Mouse (Mus musculus) layer of hippocampus, adult 2 months (tissue): ENCODE data around the gene Vps41. TPM values are rescaled to one million over a fixed set of nuclear protein-coding genes. Genes with fewer than 3 reads are reported as not detected.

ENCODE experiments used
- DNase-seq, 2 experiments: peaks; one replicate each; pipeline ENCODE4 v3.0.0; 2022; ENCODE audit warnings: low spot score in 2 of 2
- H3K27ac ChIP-seq: fragments of 200-600 bp; 2 replicates; pipeline ENCODE4 v1.8.1; 2022
- H3K4me3 ChIP-seq: fragments of 200-600 bp; 2 replicates; pipeline ENCODE4 v1.8.1; 2022; ENCODE audit warnings: mild to moderate bottlenecking
- CTCF ChIP-seq: fragments of 200-600 bp; conservative IDR thresholded peaks from 2 replicates; pipeline ENCODE4 v1.8.1; 2022; ENCODE audit warnings: antibody characterized with exemption, mild to moderate bottlenecking, moderate library complexity
- total RNA-seq, 2 experiments: library from RNA; stranded (reverse); gene quantifications; 2 replicates each; pipeline ENCODE4 v1.2.3; 2021

The Vps41 gene
- total RNA-seq, 2 experiments from 2014 or later: 158 TPM

DNA sequence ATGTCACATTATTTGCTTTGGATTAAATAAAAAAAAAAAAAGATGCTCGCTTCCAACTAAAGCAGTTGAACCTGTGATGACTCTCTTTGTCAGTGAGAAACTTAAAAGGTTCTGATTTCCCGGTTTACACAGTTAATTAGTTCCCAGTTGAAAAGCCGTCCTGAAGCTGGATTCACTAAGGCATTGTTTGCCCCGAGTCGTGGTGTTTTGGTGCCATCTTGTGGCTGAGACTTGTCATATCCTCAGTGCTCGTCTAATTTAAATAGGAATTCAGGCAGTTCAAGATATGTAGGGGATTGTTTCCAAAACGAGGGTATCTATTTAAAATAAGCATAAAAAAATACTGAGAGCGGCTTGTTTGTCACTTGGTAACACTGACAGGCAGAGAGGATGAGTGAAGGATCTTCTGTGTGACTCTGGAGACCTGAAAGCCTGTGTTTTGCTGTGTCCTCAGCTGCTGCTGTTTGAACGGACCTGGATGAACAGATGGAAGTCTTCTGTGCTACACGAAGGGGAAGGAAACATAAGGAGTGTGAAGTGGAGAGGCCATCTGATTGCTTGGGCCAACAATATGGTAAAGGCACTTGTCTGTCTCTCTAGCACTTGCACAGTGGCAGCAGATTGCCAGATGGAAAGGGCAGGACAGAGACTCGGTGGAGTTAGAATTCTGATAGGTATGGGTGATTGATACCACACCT, 93.0 kb downstream of the Vps41 start:
- peak; percentile 64 to 79 for DNase-seq
- Histone ChIP-seq H3K27ac (peak overlapping the region; percentile 34; the same call in 1 of the 2 replicates), H3K4me3 (no peak overlapping the region)
- TF ChIP-seq CTCF: peak; percentile 86

DNA sequence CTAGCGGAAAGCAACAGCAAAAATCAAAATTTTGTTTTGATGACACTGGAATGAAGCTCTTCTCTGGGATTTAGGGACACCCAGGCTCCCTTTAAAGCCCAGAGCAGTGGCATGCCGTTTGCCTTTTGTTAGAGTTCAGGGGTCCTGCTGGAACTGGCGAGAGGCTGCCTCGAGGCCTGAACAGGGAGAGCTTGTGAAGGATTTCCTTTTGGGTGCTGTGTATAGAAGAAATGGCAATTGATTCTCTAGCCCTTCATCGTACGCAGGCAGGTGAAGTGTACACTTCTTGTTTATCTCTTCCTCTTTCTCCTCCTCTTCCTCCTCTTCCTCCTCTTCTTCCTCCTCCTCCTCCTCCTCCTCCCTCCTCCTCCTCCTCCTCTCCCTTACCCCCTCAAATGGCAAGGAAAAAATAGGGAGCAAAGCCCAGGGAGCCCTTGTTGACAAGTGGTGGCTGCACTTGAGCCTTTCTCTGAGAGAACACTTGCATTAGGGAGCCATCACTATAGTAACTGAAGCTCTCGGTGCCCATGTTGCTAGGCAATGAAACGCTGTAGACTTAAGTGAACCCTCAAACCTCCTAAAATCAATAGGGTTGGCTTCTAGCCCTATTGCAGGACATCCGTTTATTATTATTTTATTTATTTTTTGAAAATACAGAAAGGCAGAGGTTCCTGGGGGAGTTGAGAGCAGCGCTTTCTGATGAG, 107.5 kb downstream of the Vps41 start:
- peak overlapping the region; percentile 62 for H3K27ac ChIP-seq

DNA sequence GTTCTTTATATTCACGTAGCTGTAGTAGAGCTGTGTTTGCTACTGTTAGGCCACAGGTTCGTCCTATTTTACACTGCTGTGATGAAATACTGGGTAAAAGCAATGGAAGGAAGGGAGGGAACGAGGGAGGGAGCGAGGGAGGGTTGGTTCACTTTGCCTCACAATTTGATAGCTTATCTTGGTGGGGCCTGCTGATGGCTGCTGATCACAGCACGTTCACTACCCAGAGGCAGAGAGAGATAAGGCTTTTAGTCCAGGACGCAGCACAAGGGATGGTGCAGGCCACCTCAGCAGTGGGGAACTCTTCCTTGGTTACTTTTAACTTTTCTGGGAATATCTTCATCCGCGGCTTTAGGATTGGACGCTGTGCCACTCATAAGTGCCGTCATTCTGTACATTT, 109.9 kb downstream of the Vps41 start:
- H3K4me3 ChIP-seq: no peak overlapping the region
- DNase-seq: no peak
- H3K27ac ChIP-seq: no peak overlapping the region
- TF ChIP-seq CTCF: no peak

More for the DNA sequence above, 107.5 kb downstream of the Vps41 start:
- no peak for TF ChIP-seq CTCF
- H3K4me3 ChIP-seq: no peak overlapping the region
- DNase-seq: no peak

DNA sequence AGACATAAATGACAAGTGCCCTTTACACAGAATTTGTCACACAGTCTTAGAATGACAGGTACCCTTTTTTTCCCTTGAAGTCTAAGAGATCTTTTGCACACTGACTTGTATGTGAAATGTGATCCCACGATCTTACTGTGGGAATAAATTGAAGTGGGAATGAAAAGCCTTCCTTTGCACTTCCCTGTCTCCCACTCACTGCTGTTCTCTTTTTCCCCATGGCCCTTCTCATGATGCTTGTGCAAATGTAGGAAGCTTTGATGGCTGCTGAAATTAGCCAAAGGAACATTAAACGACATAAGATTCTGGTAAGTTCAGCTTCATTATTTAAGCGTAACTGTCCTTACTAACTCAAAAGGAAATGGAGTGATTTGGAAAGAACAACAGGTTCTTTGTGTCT, 113.4 kb downstream of the Vps41 start:
- Histone ChIP-seq H3K27ac (no peak overlapping the region), H3K4me3 (no peak overlapping the region)
- no peak for DNase-seq
- TF ChIP-seq CTCF: no peak

DNA sequence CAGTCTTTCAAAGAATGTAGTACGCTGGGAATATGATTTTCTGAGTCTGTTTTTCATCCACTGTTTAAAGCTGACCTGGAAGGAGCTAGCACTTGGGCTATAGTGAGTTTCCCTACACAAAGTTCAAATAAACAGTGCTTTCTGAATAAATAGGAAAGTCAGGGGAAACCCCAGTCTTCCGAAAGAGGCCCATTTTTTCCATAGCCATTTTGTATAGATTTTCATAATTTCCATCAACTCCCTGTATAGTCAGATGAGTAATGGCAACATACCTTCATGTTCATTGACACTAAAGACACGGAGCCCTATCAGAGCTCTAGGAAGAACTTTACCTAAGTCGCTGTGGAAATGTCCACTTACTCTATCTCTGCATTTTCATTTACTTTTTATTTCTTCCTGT, 122.1 kb downstream of the Vps41 start:
- TF ChIP-seq CTCF: no peak
- no peak for DNase-seq
- Histone ChIP-seq H3K4me3 (no peak overlapping the region), H3K27ac (no peak overlapping the region)

DNA sequence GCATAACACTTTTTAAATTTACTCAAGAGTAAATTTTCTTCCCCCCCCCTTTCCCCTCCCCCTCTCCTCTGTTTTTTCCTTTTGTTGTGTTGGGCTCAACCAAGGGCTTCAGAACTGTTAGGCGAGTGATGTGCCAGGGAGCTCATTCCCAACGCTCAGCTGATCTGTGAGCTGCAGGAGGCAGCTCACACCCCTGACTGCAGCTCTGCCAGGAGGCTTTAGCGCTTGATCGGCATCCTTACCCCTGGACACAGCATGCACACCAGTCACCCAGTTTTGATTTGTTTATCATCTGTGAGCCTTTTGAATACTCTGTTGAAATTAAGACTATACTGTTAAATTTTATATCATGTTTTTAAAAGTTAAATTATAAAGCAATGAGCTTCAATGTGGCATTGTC, 123.3 kb downstream of the Vps41 start:
- DNase-seq: no peak
- H3K4me3 ChIP-seq: no peak overlapping the region
- TF ChIP-seq CTCF: no peak
- no peak overlapping the region for H3K27ac ChIP-seq

DNA sequence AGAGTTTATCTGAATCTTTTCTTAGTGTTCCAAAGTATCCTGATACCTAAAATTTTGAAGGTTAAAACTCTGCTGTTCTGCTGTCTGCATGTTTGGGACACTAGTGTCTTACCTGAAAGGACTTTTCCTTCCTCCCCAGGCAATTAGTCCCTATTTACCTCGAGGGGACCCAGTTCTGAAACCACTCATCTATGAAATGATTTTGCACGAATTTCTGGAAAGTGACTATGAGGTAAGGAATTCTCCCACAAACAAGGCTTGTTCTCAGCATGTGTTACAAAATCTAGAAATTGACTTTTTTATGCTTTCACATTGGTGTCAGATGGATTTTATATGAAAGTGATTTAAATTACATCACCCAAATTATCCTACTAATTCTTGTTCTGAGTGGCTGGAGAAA, 123.9 kb downstream of the Vps41 start:
- DNase-seq: no peak
- TF ChIP-seq CTCF: no peak
- Histone ChIP-seq H3K27ac (no peak overlapping the region), H3K4me3 (no peak overlapping the region)

DNA sequence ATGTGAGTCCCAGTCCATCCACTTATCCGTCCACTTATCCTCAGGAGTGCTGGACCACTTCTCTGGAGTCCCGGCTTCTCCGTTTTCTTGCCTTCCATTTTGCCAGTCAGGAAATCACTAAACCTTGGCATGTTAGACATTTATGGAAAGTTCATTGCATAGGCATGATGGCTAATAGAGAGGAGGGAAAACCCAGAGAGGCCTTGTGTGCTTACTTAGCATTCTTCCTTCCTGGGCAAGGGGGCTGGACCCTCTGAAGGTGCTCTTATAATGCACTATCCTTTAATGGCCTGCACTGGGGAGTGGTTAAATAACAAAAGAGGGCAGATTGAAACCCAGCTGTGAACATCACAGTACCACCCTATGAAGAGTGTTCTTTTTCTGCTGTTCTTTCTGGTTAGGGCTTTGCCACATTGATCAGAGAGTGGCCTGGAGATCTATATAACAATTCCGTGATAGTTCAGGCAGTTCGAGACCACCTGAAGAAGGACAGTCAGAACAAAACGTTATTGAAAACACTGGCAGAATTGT, 124.7 kb downstream of the Vps41 start:
- no peak for TF ChIP-seq CTCF
- DNase-seq: no peak
- no peak overlapping the region for H3K4me3 ChIP-seq
- H3K27ac ChIP-seq: no peak overlapping the region

DNA sequence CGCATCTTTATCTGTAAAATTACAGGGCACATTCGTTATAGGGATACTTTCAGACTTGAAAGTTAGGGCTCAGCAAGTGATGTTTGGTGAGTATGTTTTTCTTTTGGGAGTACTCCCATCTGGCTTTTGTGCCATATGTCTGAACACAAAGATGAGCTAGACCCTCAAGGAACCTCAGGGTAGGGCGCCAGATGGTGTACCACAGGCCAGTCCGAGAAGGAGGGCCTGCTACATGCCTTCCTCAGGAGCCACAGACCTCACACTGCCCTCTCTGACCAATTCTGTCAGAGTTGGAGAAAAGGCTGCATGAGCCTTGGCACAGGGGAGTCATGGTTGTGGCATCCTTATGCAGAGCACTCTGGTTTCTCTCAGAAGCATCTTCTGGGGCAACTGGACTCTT, 125.5 kb downstream of the Vps41 start:
- TF ChIP-seq CTCF: no peak
- H3K27ac ChIP-seq: no peak overlapping the region
- DNase-seq: no peak
- no peak overlapping the region for H3K4me3 ChIP-seq

DNA sequence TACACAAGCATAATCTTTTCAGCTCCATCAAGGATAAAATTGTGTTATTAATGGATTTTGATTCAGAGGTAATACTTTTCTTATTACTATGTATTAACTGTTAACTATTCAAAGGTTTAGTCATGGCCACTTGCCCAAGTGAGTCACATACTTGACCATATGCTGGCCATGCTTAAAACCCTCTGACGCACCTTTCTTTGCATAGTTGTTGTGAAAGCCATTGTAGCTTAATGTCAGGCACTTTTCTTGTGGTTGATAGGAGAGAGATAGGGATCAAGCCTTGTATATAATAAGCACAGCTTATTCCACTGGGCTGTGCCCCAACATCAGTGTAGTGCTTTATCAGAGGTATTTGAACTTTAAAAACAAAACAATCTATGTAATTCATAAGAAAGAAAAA, 126.5 kb downstream of the Vps41 start:
- H3K27ac ChIP-seq: no peak overlapping the region
- H3K4me3 ChIP-seq: no peak overlapping the region
- no peak for DNase-seq

DNA sequence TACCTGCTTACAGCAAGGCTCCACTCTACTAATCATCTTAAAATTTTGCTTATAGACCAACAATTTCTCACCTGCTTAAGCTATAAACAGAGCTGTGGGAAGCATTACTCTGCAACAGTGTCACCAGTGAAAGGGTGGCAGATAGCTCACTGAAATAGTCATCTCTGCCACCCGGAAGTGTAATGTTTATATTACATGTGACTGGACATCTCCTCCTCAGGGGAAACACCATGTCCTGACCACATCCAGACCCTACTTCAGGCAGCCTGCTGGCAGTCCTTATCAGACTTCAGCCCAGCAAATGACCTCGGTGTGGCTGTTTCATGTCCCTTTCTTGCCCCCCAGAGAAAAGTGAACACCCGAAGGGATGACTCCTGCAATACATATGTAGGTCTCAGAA, 130.3 kb downstream of the Vps41 start:
- no peak for DNase-seq
- Histone ChIP-seq H3K4me3 (no peak overlapping the region), H3K27ac (no peak overlapping the region)
- no peak for TF ChIP-seq CTCF

More for the DNA sequence above, 126.5 kb downstream of the Vps41 start:
- no peak for TF ChIP-seq CTCF

DNA sequence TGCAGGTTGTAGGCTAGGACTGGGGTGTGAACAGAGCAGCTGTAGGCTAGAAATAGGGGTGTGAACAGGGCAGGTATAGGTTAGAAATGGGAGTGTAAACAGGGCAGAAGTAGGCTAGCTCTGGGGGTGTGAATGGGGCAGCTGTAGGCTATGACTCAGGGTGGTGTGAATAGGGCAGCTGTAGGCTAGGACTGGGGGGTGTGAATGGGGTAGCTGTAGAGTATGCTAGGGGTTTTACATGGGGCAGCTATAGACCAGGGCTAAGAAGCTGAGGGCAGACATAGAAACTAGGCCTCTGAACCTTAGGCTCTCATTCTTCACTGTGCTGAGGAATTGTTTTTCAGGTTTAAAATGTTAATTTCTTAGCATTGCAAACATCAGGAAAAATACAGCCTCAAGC, 132.5 kb downstream of the Vps41 start:
- DNase-seq: no peak
- Histone ChIP-seq H3K4me3 (no peak overlapping the region), H3K27ac (no peak overlapping the region)
- no peak for TF ChIP-seq CTCF

DNA sequence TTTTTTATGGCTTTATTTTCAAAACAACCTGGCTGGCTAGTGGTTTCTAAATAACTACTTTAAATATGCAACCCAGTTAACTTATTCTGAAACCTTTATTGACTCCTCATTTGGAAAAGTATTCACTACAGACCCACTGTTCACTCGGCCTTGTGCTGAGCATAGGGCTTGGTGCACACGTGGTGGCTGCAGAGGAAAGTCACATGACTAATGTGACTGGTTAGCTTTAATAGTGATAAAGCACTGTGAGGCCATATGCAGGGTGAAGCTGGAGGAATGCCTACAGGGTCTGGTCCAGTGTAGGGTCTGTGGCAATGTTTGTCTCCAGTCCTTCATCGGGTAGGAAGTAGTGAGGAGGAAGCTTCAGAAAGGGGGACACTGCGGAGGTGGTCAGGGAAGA, 134.1 kb downstream of the Vps41 start:
- H3K4me3 ChIP-seq: no peak overlapping the region
- TF ChIP-seq CTCF: no peak
- H3K27ac ChIP-seq: no peak overlapping the region
- no peak for DNase-seq

DNA sequence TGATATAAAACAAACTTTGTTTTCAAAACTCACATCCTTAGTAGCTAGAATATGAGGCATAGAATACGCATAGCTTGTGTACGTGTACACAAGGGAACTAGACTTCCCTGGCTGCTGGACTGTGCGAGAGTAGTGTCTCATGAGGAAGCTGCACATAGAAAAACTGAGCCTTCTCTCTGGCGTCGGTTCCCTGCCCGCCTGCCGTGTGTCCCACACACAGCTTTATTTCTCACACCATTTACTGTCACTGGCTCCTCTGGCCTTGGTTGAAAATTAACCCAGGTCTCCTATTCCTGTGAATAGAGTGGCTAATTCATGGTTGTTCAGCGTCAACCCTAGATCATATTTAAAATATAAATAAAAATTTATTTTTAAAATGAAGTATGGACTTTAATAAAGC, 135.6 kb downstream of the Vps41 start:
- no peak overlapping the region for H3K27ac ChIP-seq
- no peak for TF ChIP-seq CTCF
- DNase-seq: no peak
- H3K4me3 ChIP-seq: no peak overlapping the region
